Mouse (Mus musculus): ENCODE data around the gene Gm45062. TPM values are rescaled to one million over a fixed set of nuclear protein-coding genes. Genes with fewer than 3 reads are reported as not detected.
A peak's percentile ranks its signal among the peaks of the same experiment; 100 is the strongest.

Gm45062 gene
- total and polyA plus RNA-seq, 3 experiments, result 2.7 to 4.1 (median 3.2) TPM

- Histone ChIP-seq H3K4me2 (ENCODE audit: insufficient read depth, low read depth, poor library complexity, severe bottlenecking) (peak overlapping the region; percentile 97), H3K9me3 (replicated peaks; ENCODE audit: low read length) (no peaks in the 10 kb centered on the region), H3K4me3 (replicated peaks in 1 of 3; ENCODE audit: low read depth in 2 of 3, low read length in 2 of 3, poor library complexity in 1 of 3) (peak overlapping the region; percentile 81 to 95 (median 89)), H3K4me1 (ENCODE audit: control insufficient read depth in 1 of 2, insufficient read depth in 2 of 2) (peaks cover 5 to 43% of the 10 kb centered on the region in 2 experiments; a peak in 3 of 4 replicates), H3K27ac (ENCODE audit: insufficient read depth, low read depth) (0 out of 2 replicates have a peak overlapping the region, but pooled peaks have one; percentile 11), H3K9ac (ENCODE audit: insufficient read depth, low read depth) (peak overlapping the region; percentile 93), H3K79me2 (replicated peaks; ENCODE audit: control insufficient read depth, extremely low read depth, insufficient read depth, poor library complexity, severe bottlenecking) (peaks cover 31% of the 10 kb centered on the region), H3K27me3 (replicated peaks) (no peaks in the 10 kb centered on the region), H3K36me3 (replicated peaks in 1 of 2; ENCODE audit: control insufficient read depth in 1 of 2, insufficient read depth in 1 of 2, low read length in 1 of 2) (no peaks in the 10 kb centered on the region)
- TF ChIP-seq POLR2AphosphoS2 (IDR thresholded peaks at IDR 0.05; ENCODE audit: low read depth, low read length) (no peak), ZC3H11A (IDR thresholded peaks at IDR 0.05; ENCODE audit: low read depth, low read length) (no peak), MAZ (IDR thresholded peaks at IDR 0.05; ENCODE audit: low read depth, low read length) (no peak), MAX (IDR thresholded peaks at IDR 0.05; ENCODE audit: low read length) (no peak), CHD1 (IDR thresholded peaks at IDR 0.05; ENCODE audit: low read depth, low read length) (0 out of 2 replicates have a peak, but pooled peaks have one; percentile 51), SIN3A (IDR thresholded peaks at IDR 0.05; ENCODE audit: low read length) (peak; percentile 47), JUN (IDR thresholded peaks at IDR 0.05; ENCODE audit: insufficient read depth, low read depth, low read length) (no peak)
- dilution Hi-C loops (cut with MboI; ENCODE audit: extremely low pct_ligation_motif_present, extremely low pct_unique_long_range_greater_than_20kb, low sequenced_read_pairs), result no loop called here
- in situ Hi-C loops (cut with MboI; ENCODE audit: low pct_ligation_motif_present, low pct_unique_long_range_greater_than_20kb, low sequenced_read_pairs), result no loop called here
- DNase-seq (ENCODE audit: extremely low read depth), result no peak
These were observed 251.7 kb downstream of the Gm45062 start for GRCm38 (mm10) chr6:8510864-8511428.

- no peaks in the 10 kb centered on the region for H3K27me3 ChIP-seq (replicated peaks)
- no peak for DNase-seq (ENCODE audit: extremely low read depth)
- dilution Hi-C loops (cut with MboI; ENCODE audit: extremely low pct_ligation_motif_present, extremely low pct_unique_long_range_greater_than_20kb, low sequenced_read_pairs) (no loop called here), in situ Hi-C loops (cut with MboI; ENCODE audit: low pct_ligation_motif_present, low pct_unique_long_range_greater_than_20kb, low sequenced_read_pairs) (no loop called here)
- H3K27ac ChIP-seq (ENCODE audit: insufficient read depth, low read depth), result no peak overlapping the region
- TF ChIP-seq CTCF (conservative IDR thresholded peaks at IDR 0.05 in 1 of 2, IDR thresholded peaks at IDR 0.05 in 1 of 2; ENCODE audit: low read depth in 2 of 2, low read length in 2 of 2), result no peak
- 0 out of 2 replicates have a peak, but pooled peaks have one; percentile 12 for TF ChIP-seq MXI1 (IDR thresholded peaks at IDR 0.05; ENCODE audit: low read depth, low read length)
- no peak for TF ChIP-seq JUND (conservative IDR thresholded peaks at IDR 0.05; ENCODE audit: low read depth, low read length)
- peak overlapping the region; percentile 97 for H3K4me2 ChIP-seq (ENCODE audit: insufficient read depth, low read depth, poor library complexity, severe bottlenecking)
- H3K4me3 ChIP-seq (replicated peaks in 1 of 3; ENCODE audit: low read depth in 2 of 3, low read length in 2 of 3, poor library complexity in 1 of 3), result peak overlapping the region; percentile 81 to 95 (median 89)
- H3K36me3 ChIP-seq (replicated peaks in 1 of 2; ENCODE audit: control insufficient read depth in 1 of 2, insufficient read depth in 1 of 2, low read length in 1 of 2), result no peaks in the 10 kb centered on the region
- H3K79me2 ChIP-seq (replicated peaks; ENCODE audit: control insufficient read depth, extremely low read depth, insufficient read depth, poor library complexity, severe bottlenecking), result peaks cover 31% of the 10 kb centered on the region
- H3K9ac ChIP-seq (ENCODE audit: insufficient read depth, low read depth), result peak overlapping the region; percentile 93; the same call in 1 of the 2 replicates
- peaks cover 5 to 38% of the 10 kb centered on the region in 2 experiments; a peak in 3 of 4 replicates for H3K4me1 ChIP-seq (ENCODE audit: control insufficient read depth in 1 of 2, insufficient read depth in 2 of 2)
- no peaks in the 10 kb centered on the region for H3K9me3 ChIP-seq (replicated peaks; ENCODE audit: low read length)
These were observed 252.2 kb downstream of the Gm45062 start for GRCm38 (mm10) chr6:8511447-8511846.

- no peaks in the 10 kb centered on the region for H3K9me3 ChIP-seq (replicated peaks; ENCODE audit: low read length)
- no peaks in the 10 kb centered on the region for H3K36me3 ChIP-seq (replicated peaks in 1 of 2; ENCODE audit: control insufficient read depth in 1 of 2, insufficient read depth in 1 of 2, low read length in 1 of 2)
- H3K27me3 ChIP-seq (replicated peaks), result no peaks in the 10 kb centered on the region
- dilution Hi-C loops (cut with MboI; ENCODE audit: extremely low pct_ligation_motif_present, extremely low pct_unique_long_range_greater_than_20kb, low sequenced_read_pairs) (no loop called here), in situ Hi-C loops (cut with MboI; ENCODE audit: low pct_ligation_motif_present, low pct_unique_long_range_greater_than_20kb, low sequenced_read_pairs) (no loop called here)
- TF ChIP-seq KAT2A (IDR thresholded peaks at IDR 0.05; ENCODE audit: insufficient replicate concordance, low read length) (no peak), ELF1 (IDR thresholded peaks at IDR 0.05; ENCODE audit: low read depth, low read length) (0 out of 2 replicates have a peak, but pooled peaks have one; percentile 33), SMC3 (IDR thresholded peaks at IDR 0.05; ENCODE audit: low read depth, low read length) (peak; percentile 11; the same call in 1 of the 2 replicates), MEF2A (IDR thresholded peaks at IDR 0.05; ENCODE audit: borderline replicate concordance, low read depth, low read length) (peak; percentile 34; the same call in 1 of the 2 replicates), IRF4 (IDR thresholded peaks at IDR 0.05; ENCODE audit: low read depth, low read length) (peak; percentile 44; the same call in 1 of the 2 replicates), SIN3A (IDR thresholded peaks at IDR 0.05; ENCODE audit: low read length) (0 out of 2 replicates have a peak, but pooled peaks have one; percentile 60), MXI1 (IDR thresholded peaks at IDR 0.05; ENCODE audit: low read depth, low read length) (peak; percentile 61; the same call in 1 of the 2 replicates), ETS1 (conservative IDR thresholded peaks at IDR 0.05; ENCODE audit: low read depth, low read length) (peak; percentile 34; the same call in 1 of the 2 replicates), JUND (conservative IDR thresholded peaks at IDR 0.05; ENCODE audit: low read depth, low read length) (no peak), MYC (IDR thresholded peaks at IDR 0.05; ENCODE audit: low read depth, low read length) (no peak)
- peak overlapping the region; percentile 83 for H3K4me2 ChIP-seq (ENCODE audit: insufficient read depth, low read depth, poor library complexity, severe bottlenecking)
- peak overlapping the region; percentile 93; the same call in 1 of the 2 replicates for H3K9ac ChIP-seq (ENCODE audit: insufficient read depth, low read depth)
- peaks cover 31% of the 10 kb centered on the region for H3K79me2 ChIP-seq (replicated peaks; ENCODE audit: control insufficient read depth, extremely low read depth, insufficient read depth, poor library complexity, severe bottlenecking)
- peak; percentile 48 for DNase-seq (ENCODE audit: extremely low read depth)
- peaks cover 2 to 32% of the 10 kb centered on the region in 2 experiments; a peak in 2 of 4 replicates for H3K4me1 ChIP-seq (ENCODE audit: control insufficient read depth in 1 of 2, insufficient read depth in 2 of 2)
- H3K4me3 ChIP-seq (replicated peaks in 1 of 3; ENCODE audit: low read depth in 2 of 3, low read length in 2 of 3, poor library complexity in 1 of 3), result peak overlapping the region; percentile 56 to 95 (median 81)
- H3K27ac ChIP-seq (ENCODE audit: insufficient read depth, low read depth), result no peak overlapping the region
These were observed 253.2 kb downstream of the Gm45062 start for GRCm38 (mm10) chr6:8512416-8512815.
